Mouse (Mus musculus) central nervous system, embryonic 18 days (tissue): ENCODE measurements around the gene Rpl27. TPM values are rescaled to one million over a fixed set of nuclear protein-coding genes. Genes with fewer than 3 reads are reported as not detected.

Source experiments
- polyA plus RNA-seq: library from polyadenylated mRNA; depleted of rRNA; stranded (reverse); fragments of >200 nt; gene quantifications from 2 replicates; pipeline ENCODE4 v1.2.3, GENCODE M21; 2012; rRNA removed

The Rpl27 gene
- 841 and 842 TPM in 2 replicates for polyA plus RNA-seq

DNA sequence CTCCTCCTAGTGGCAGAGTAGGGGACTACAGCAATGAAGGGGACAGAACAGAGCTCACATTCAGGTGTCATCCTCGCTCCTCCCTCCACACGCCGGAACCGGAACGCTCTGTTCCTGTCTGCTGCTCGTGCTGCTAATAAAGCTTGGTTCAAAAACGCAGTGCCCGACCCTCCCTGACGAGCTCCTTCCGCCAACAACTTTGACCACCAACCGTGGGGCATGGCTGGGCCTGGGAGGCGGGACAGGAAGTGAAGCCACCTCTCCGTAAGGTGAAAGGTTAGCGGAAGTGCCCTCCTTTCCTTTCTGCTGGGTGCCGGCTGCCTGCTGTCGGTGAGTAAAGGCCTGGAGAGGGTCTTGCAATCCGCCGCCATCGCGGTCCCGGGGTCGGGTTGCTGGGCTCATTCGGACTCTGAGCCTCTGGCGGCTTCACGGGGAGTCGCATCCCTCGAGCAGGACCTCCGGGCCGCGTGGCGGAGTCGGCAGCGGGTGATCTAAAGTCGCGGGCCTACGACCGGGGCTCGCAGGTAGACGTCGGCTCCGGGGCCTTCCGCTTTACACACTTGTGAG, at the start of gene Rpl27:
Gene Rpl27 (plus strand): TSS at position 172 of the 567 bp plus-strand sequence.

GRCm38 (mm10) chr11:101417101-101417855, 24.8 kb upstream of the Rpl27 start, which contains the start of gene Aarsd1:
Gene Aarsd1, minus strand, starts transcription at chr11:101417615.

DNA sequence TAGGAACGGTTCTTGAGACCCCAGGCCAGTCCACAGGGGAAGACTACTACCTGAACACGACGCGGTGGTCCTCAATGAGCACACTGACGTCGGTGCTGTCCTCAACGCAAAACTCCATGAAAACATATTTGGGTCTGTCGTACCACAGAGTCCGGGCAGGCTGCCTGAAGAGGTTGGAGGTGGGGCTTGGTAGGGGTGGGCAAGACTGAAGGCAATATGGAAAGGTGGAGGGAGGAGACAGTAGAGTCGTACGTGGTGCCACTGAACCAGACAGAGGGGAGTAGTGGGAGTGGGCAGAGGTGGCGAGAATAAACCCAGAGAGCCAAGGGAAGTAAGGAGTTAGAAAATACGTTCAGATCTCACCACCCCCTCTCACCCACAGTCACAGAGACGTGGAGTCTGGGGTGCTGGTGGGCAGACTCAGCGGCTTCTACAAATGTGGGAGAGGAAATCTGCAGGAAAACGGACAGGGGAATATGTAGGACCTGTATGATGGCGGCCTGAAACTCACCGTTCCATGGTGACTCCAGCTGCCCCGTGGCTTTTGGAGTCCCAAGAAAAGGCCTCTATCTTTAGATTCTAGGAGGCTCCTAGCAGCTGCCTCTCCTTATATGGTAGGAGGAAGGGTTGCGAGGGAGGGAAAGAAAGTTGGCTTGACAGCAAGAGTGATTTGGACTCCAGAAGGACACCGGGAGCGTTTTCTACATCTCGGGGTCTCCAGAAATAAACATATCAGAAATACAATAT, 17.8 kb upstream of the Rpl27 start, which contains the start of gene Gm27029:
Gene Gm27029 (minus strand): TSS at position 692 of the 747 bp plus-strand sequence.

GRCm38 (mm10) chr11:101424925-101425813, 16.9 kb upstream of the Rpl27 start, which contains the start of the genes Rundc1 and Ptges3l:
Gene Rundc1, plus strand, starts transcription at chr11:101425085.
Gene Ptges3l, minus strand, starts transcription at chr11:101425333.

GRCm38 (mm10) chr11:101448274-101448746, 6.2 kb downstream of the Rpl27 start, which contains the start of gene Ifi35:
Gene Ifi35, plus strand, starts transcription at chr11:101448407.

DNA sequence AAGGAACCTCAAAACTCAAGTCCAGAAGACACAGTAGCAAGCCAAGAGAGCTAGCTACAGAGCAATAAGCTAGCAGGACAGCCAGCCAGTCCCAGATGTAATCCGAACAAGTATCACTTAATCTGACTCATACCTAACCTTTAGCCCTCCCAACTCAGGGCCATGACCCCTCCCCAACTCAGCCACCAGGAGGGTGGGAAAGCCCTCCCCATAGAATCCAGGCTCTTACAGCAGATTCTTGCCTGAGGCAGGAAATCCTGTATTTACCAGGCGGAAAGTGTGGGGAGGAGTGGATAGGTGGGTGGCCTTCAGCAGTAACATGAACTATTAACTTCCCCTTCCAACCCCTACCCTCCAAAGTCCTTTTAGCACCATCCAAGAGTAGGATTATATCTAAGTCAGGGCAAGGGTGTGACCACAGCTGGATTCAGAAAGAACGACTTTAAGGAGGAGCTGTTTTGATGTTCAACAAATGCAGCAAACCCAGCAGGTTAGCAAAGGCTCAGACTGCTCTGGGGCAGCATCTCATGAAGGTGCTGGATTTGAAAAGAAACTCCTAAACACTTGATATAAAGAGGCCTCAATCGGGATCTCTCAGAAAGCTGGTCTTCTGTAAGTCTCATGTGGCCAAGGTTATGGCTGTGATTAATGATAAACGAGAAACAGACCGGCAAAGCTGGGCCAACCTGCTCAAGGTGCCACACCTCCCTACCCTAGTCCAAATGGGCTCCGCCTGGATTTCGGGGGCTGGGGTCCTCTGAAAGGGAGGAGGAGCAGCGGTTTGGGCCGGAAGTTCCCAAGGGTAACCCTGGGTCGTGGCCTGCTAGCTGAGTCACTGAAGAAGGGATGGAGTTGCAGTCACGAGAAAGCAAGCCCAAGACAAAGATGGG, 22.4 kb downstream of the Rpl27 start, which contains the start of gene Rnd2:
Gene Rnd2 (plus strand): TSS at position 789 of the 890 bp plus-strand sequence.

DNA sequence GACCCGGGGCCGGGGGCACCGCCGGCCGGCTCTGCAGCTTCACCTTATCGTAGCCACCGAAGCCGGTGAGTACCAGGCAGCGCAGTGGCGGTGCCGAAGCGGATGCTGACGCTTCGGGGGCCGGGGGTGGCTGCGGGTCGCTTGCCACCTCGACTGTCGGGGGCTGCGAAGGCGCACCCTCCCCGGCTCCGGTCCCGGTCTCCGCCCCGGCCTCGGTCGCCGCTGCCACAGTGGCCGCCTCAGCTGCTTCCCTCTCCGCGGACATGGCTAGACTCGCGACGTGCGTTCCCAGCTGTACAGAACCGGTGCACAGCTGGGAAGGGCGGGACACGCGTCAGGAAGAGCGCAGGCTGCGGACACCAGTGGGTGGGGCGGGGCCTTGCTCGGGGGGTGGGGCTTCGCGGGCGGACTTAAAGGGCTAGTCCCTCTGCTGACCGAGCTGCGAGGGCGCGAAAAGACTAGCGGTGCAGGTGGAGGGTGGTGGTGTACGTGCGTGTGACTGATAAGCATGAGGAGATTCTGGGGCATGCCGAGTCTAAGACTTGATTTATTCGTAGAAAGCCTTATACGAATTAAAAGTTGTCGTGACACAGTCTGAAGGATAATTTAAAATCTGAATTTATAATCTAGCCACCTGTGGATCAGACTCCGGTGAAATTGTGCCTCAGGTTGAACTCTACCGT, 23.9 kb downstream of the Rpl27 start, which contains the start of gene Vat1:
Gene Vat1 (minus strand): TSS at position 362 of the 683 bp plus-strand sequence.

Other genes starting within 250 kb of the Rpl27 start
- 37.9 and 39.6 TPM in 2 replicates for gene Ezh1, start 215.8 kb upstream of the Rpl27 start, polyA plus RNA-seq
- 79.4 and 81.7 TPM in 2 replicates for gene Ramp2, start 196.3 kb upstream of the Rpl27 start, polyA plus RNA-seq
- gene Vps25, start 188.6 kb upstream of the Rpl27 start, polyA plus RNA-seq = 56.9 and 58.5 TPM in 2 replicates
- gene Wnk4, start 181.7 kb upstream of the Rpl27 start, polyA plus RNA-seq = 4.4 and 5.4 TPM in 2 replicates
- 0.66 and 0.69 TPM in 2 replicates for gene Cntd1, start 163.3 kb upstream of the Rpl27 start, polyA plus RNA-seq
- 165 and 213 TPM in 2 replicates for gene Coa3, start 163.2 kb upstream of the Rpl27 start, polyA plus RNA-seq
- gene Becn1, start 140.0 kb upstream of the Rpl27 start, polyA plus RNA-seq = 115 and 124 TPM in 2 replicates
- 103 and 105 TPM in 2 replicates for gene Psme3, start 126.1 kb upstream of the Rpl27 start, polyA plus RNA-seq
- gene Aoc2, start 117.2 kb upstream of the Rpl27 start, polyA plus RNA-seq = 7.0 and 7.4 TPM in 2 replicates
- 0.52 and 0.82 TPM in 2 replicates for gene Aoc3, start 111.7 kb upstream of the Rpl27 start, polyA plus RNA-seq
- 0.03 and 0.05 TPM in 2 replicates for gene G6pc, start 74.7 kb upstream of the Rpl27 start, polyA plus RNA-seq
- 49.2 and 49.6 TPM in 2 replicates for gene Aarsd1, start 24.7 kb upstream of the Rpl27 start, polyA plus RNA-seq
- gene Gm27029, start 17.5 kb upstream of the Rpl27 start, polyA plus RNA-seq = 4.1 and 4.2 TPM in 2 replicates
- gene Rundc1, start 17.2 kb upstream of the Rpl27 start, polyA plus RNA-seq = 29.8 and 30.1 TPM in 2 replicates
- 2.3 and 5.0 TPM in 2 replicates for gene Ptges3l, start 17.0 kb upstream of the Rpl27 start, polyA plus RNA-seq
- gene Ifi35, start 6.1 kb downstream of the Rpl27 start, polyA plus RNA-seq = 6.2 and 7.4 TPM in 2 replicates
- 118 and 125 TPM in 2 replicates for gene Rnd2, start 22.7 kb downstream of the Rpl27 start, polyA plus RNA-seq
- 162 and 171 TPM in 2 replicates for gene Vat1, start 23.9 kb downstream of the Rpl27 start, polyA plus RNA-seq
- gene Brca1, start 109.7 kb downstream of the Rpl27 start, polyA plus RNA-seq = 2.2 and 2.7 TPM in 2 replicates
- 100 and 103 TPM in 2 replicates for gene Nbr1, start 109.9 kb downstream of the Rpl27 start, polyA plus RNA-seq
- 3.3 and 3.5 TPM in 2 replicates for gene Tmem106a, start 139.9 kb downstream of the Rpl27 start, polyA plus RNA-seq
- gene Gm11634, start 157.0 kb downstream of the Rpl27 start, polyA plus RNA-seq = not detected in 2 replicates
- gene Rdm1, start 184.9 kb downstream of the Rpl27 start, polyA plus RNA-seq = 8.6 and 12.8 TPM in 2 replicates
- 27.0 and 36.2 TPM in 2 replicates for gene Arl4d, start 223.2 kb downstream of the Rpl27 start, polyA plus RNA-seq